Mouse (Mus musculus) thymus, adult 2 months (tissue): ENCODE data around the gene Dgki. TPM values are rescaled to one million over a fixed set of nuclear protein-coding genes. Genes with fewer than 3 reads are reported as not detected.

Experiments
- DNase-seq: peaks from one replicate; pipeline ENCODE4 v3.0.0; 2021
- H3K27ac ChIP-seq: fragments of 200-500 bp; 2 replicates; pipeline ENCODE4 v1.5.1; 2012; ENCODE audit warnings: low read length, control low read depth; ENCODE audit not compliant: control insufficient read depth, insufficient read depth
- H3K27me3 ChIP-seq: fragments of 200-500 bp; 2 replicates; pipeline ENCODE4 v1.6.1; 2012; ENCODE audit warnings: mild to moderate bottlenecking, low read length, moderate library complexity, mixed read lengths; ENCODE audit not compliant: control insufficient read depth, insufficient read depth
- H3K36me3 ChIP-seq: fragments of 200-500 bp; 2 replicates; pipeline ENCODE4 v1.6.1; 2012; ENCODE audit warnings: mild to moderate bottlenecking, low read length, moderate library complexity; ENCODE audit not compliant: control insufficient read depth, insufficient read depth
- H3K4me1 ChIP-seq: fragments of 200-500 bp; replicated peaks from 2 replicates; pipeline ENCODE4 v1.6.1; 2012; ENCODE audit warnings: low read length; ENCODE audit not compliant: control insufficient read depth, insufficient read depth
- H3K4me3 ChIP-seq: fragments of 200-500 bp; 2 replicates; pipeline ENCODE4 v1.5.1; 2012; ENCODE audit warnings: mild to moderate bottlenecking, low read length, control low read depth, moderate library complexity; ENCODE audit not compliant: control insufficient read depth, insufficient read depth
- CTCF ChIP-seq: fragments of 200-500 bp; IDR thresholded peaks from 2 replicates; pipeline ENCODE4 v1.5.1; 2012; ENCODE audit warnings: mild to moderate bottlenecking, control low read depth, low read length, moderate library complexity, borderline replicate concordance; ENCODE audit not compliant: control insufficient read depth, poor library complexity, insufficient read depth; ENCODE audit errors: extremely low read depth
- POLR2A ChIP-seq: fragments of 200-500 bp; IDR thresholded peaks from 2 replicates; pipeline ENCODE4 v1.6.1; 2012; ENCODE audit warnings: mild to moderate bottlenecking, low read length, control low read depth, moderate library complexity; ENCODE audit not compliant: control insufficient read depth, poor library complexity, insufficient read depth; ENCODE audit errors: extremely low read depth
- WGBS: fragments of 180-500 bp; shearing (Covaris S2); methylation state at CpG from one replicate; pipeline ENCODE4 v1.1.7; 2018; 5-methylcytosine and 5-hydroxymethylcytosine counted together
- polyA plus RNA-seq: library from polyadenylated mRNA; depleted of rRNA; stranded (reverse); fragments of >200 nt; gene quantifications from 2 replicates; pipeline ENCODE4 v1.2.3, GENCODE M21; 2012

Gene Dgki
- polyA plus RNA-seq, 1 experiment: 0.15 TPM

- Histone ChIP-seq H3K36me3 (no peaks in the 10 kb centered on the region), H3K4me3 (no peak overlapping the region), H3K4me1 (no peaks in the 10 kb centered on the region), H3K27ac (no peak overlapping the region), H3K27me3 (no peaks in the 10 kb centered on the region)
- WGBS: 91% methylated on average over 3 of the region's 3 CpGs
- DNase-seq: no peak
- TF ChIP-seq CTCF (no peak), POLR2A (no peak)
Observed at GRCm38 (mm10) chr6:37325076-37325475, 25.1 kb upstream of the Dgki start.

DNA sequence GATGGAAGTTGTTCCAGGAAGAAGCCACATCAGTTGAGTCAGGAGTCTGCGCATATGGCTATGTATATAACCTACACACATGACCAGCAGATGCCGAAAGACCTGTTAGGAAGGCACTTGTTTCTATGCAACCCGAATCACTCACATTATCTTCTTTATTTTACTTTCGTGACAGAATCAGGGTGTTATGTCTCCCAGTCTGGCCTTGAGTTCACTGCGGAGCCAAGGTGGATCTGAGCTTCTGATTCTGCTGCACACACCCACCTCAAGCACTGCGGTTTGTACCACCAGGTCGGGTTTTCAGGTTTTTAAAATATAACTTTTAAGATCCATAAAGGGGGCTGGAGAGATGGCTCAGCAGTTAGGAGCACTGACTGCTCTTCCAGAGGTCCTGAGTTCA is 22.7 kb upstream of the Dgki start:
- no peaks in the 10 kb centered on the region for H3K27me3 ChIP-seq

GRCm38 (mm10) chr6:37322088-37322487 is 22.1 kb upstream of the Dgki start:
- H3K27ac ChIP-seq: no peak overlapping the region
- no peaks in the 10 kb centered on the region for H3K4me1 ChIP-seq
- H3K4me3 ChIP-seq: no peak overlapping the region
- no peak for DNase-seq
- H3K36me3 ChIP-seq: no peaks in the 10 kb centered on the region
- WGBS: 85% methylated on average over 9 of the region's 9 CpGs
- H3K27me3 ChIP-seq: no peaks in the 10 kb centered on the region
- no peak for TF ChIP-seq POLR2A
- TF ChIP-seq CTCF: no peak

More for the DNA sequence above, 22.7 kb upstream of the Dgki start:
- Histone ChIP-seq H3K4me1 (no peaks in the 10 kb centered on the region), H3K4me3 (no peak overlapping the region), H3K36me3 (no peaks in the 10 kb centered on the region), H3K27ac (no peak overlapping the region)
- DNase-seq: no peak
- WGBS: 96% methylated on average over 7 of the region's 7 CpGs
- no peak for TF ChIP-seq CTCF
- TF ChIP-seq POLR2A: no peak

DNA sequence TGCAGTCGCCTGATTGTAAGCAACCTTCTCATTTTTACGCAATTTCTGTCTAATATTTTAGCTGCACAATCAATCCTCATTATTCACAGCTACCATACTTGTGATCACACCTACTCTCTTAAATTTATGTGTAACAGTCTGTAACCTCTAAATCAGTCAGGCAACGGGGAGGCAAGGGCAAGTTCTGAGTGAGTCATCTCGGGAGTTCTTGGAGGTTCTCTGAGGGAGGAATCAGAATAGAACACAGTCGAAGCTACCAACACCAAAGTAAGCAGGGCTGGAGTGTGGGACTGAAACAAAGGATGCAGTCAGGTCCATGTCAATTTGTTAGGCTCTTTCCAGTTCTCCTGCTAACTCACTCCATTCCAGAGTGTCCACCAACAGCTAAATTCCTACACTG is 17.9 kb upstream of the Dgki start:
- H3K4me1 ChIP-seq: no peaks in the 10 kb centered on the region
- H3K27me3 ChIP-seq: no peaks in the 10 kb centered on the region
- TF ChIP-seq CTCF: no peak
- no peak for TF ChIP-seq POLR2A
- WGBS: 93% methylated on average over 5 of the region's 5 CpGs
- H3K27ac ChIP-seq: no peak overlapping the region
- H3K4me3 ChIP-seq: no peak overlapping the region
- no peak for DNase-seq
- no peaks in the 10 kb centered on the region for H3K36me3 ChIP-seq

DNA sequence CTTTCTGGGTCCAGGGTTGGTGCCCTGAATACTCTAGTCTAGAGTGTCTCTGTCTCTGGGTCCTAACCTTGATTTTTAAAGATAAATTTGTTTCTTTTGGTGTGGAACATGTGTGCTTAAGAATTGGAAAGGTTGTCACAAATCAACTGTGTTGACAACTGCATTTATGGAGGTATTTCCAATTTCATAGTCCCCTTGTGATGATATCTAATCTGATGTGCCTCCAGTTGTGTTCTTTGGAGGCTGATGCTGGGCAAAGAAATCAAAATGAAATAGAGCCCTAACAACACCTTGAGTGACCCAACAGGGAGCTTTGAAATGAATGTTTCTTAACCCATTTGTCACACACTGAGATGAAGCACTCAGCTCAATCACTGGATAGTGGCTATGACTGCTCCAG is 15.5 kb upstream of the Dgki start:
- TF ChIP-seq POLR2A (no peak), CTCF (no peak)
- no peak for DNase-seq
- no peaks in the 10 kb centered on the region for H3K27me3 ChIP-seq
- H3K27ac ChIP-seq: no peak overlapping the region
- H3K4me1 ChIP-seq: no peaks in the 10 kb centered on the region
- no peaks in the 10 kb centered on the region for H3K36me3 ChIP-seq
- H3K4me3 ChIP-seq: no peak overlapping the region

DNA sequence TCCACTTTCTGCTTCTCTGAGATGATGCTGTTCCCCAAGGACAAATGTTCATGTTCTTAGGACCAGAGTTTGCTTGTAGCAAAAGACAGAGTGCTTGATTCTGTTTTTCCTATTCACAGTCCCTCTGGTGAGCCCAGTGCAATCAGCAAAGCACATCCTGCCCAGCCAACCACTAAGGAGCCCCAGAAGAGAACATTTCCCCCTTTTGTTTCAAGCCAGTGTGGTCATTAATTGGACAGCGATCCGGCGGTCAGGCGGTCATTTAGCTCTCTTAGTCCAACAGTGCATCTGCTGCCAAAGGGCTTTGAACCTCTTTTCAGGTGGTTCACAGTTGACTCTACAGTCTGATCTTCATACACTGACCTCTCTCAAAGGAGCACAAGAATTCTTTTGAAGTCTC is 10.6 kb upstream of the Dgki start:
- no peak for DNase-seq
- Histone ChIP-seq H3K27ac (no peak overlapping the region), H3K4me3 (no peak overlapping the region), H3K27me3 (no peaks in the 10 kb centered on the region), H3K4me1 (no peaks in the 10 kb centered on the region), H3K36me3 (no peaks in the 10 kb centered on the region)
- TF ChIP-seq POLR2A (no peak), CTCF (no peak)
- WGBS: 69% methylated on average over 4 of the region's 4 CpGs

DNA sequence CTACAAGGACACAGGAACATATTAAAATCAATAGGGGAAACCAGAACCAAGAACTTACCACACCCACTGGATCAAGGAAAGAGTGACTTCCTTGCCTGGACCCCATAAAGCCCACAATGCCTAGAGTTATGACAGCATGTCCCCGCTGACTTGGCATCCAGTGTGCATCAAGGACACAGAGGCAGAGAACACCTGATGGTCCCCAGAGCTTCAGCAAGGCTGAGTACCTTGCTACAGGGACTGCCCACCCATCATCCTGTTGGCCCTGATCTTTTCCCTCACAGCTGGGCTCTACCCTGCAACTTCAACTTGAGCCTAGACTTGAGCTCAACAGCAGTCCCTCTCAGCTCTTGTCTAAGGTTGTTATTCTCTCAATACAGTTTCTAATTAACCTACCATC is 6.6 kb upstream of the Dgki start:
- no peak for DNase-seq
- 83% methylated on average over 1 of the region's 1 CpGs for WGBS
- Histone ChIP-seq H3K36me3 (no peaks in the 10 kb centered on the region), H3K4me1 (no peaks in the 10 kb centered on the region), H3K27ac (no peak overlapping the region), H3K4me3 (no peak overlapping the region), H3K27me3 (no peaks in the 10 kb centered on the region)
- TF ChIP-seq POLR2A: no peak
- TF ChIP-seq CTCF: no peak
